Mouse (Mus musculus) embryonic fibroblast, embryonic 13.5 days (primary cell): ENCODE measurements around the gene Pbx4.

Experiments
- CTCF ChIP-seq: IDR thresholded peaks from 2 replicates; pipeline ENCODE4 v1.5.1; 2011; ENCODE audit warnings: mild to moderate bottlenecking, control low read depth, low read length, moderate library complexity, borderline replicate concordance; ENCODE audit not compliant: insufficient read depth
- POLR2A ChIP-seq: IDR thresholded peaks from 2 replicates; pipeline ENCODE4 v1.6.1; 2011; ENCODE audit warnings: low read depth, mild to moderate bottlenecking, control low read depth, low read length, moderate library complexity

GRCm38 (mm10) chr8:69880841-69881240 lies 48.5 kb downstream of the Pbx4 start:
- no peak for TF ChIP-seq POLR2A
- TF ChIP-seq CTCF = no peak
